In the genomic region with DNA sequence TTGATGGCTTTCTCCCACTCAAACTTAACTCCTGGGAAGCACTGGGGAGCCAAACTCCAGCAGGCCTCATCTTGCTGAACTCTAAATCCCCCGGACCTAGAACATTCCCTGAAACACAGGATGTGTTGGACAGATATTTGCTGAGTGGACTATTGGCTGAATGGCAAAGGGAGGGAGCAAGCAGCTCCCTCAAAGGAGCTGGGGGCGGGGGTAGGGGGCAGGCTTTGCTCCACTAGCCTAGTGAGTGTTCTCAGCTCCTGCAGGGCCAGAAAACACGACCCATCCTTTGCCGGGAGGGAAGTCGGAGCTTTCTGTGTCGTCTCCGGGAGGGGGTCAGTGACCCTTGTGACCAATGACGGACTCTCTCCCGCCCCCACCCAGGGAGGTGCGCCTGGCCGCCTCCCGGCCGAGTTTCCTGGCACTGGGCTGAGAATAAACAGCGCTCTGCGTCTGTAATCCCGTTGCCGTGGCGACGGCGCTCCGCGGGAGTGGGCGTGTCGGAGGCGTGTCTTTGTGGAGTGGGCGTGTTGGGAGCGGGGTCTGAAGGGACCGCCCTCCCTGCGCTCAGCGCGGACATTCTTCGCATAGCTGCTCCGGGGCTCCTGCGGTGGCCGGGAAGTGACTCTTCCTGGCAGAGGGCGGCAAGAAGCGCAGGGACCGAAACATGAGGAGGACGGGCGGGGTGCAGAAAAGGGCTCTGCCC, we compare ENCODE assay signal across 8 mouse cellular contexts. TPM values are rescaled to one million over a fixed set of nuclear protein-coding genes. Genes with fewer than 3 reads are reported as not detected.
DNase-seq lines count a peak whose midpoint lies in the region; ATAC-seq lines count a peak whose summit lies in the region.

No protein-coding gene starts in this region.

- H3K4me1 ChIP-seq in hindbrain, embryonic 13.5 days (replicated peaks), result peaks cover 68% of the 10 kb centered on the region

- H3K27ac ChIP-seq in hindbrain, embryonic 13.5 days, result peak overlapping the region; percentile 71

- peak overlapping the region; percentile 38 for H3K4me3 ChIP-seq in hindbrain, embryonic 13.5 days

- peaks cover 57% of the 10 kb centered on the region for H3K27me3 ChIP-seq in hindbrain, embryonic 13.5 days

- peak; percentile 100 for DNase-seq in Muller cell, postnatal 12 days (ENCODE audit: inconsistent ontology term)
- DNase-seq in cerebellum, adult 9-11 months, result peak; percentile 89
- DNase-seq in frontal cortex, postnatal 10 days (ENCODE audit: low spot score in 2 of 2), result peak; percentile 93 to 96
- DNase-seq in layer of hippocampus, postnatal 25 days (ENCODE audit: extremely low spot score in 1 of 2, low spot score in 1 of 2), result peak; percentile 91 to 94
- peak; percentile 99 for DNase-seq in lung, postnatal 25 days (ENCODE audit: low spot score)
- peak; percentile 97 for DNase-seq in retina, embryonic 14.5 days (ENCODE audit: low spot score)
- peak; percentile 99 for DNase-seq in thymus, postnatal 4 days

- WGBS in hindbrain, embryonic 13.5 days, result under 1% methylated on average over 39 of the region's 40 CpGs

- peak overlapping the region; percentile 62 for H3K9ac ChIP-seq in hindbrain, embryonic 13.5 days

- peak; percentile 90 for ATAC-seq in hindbrain, embryonic 13.5 days (ENCODE audit: low FRiP score)

- H3K9me3 ChIP-seq in hindbrain, embryonic 13.5 days, result no peaks in the 10 kb centered on the region

- H3K36me3 ChIP-seq in hindbrain, embryonic 13.5 days, result no peaks in the 10 kb centered on the region

- peak overlapping the region; percentile 69 for H3K4me2 ChIP-seq in hindbrain, embryonic 13.5 days

RNA-seq across cellular contexts. Expression of a gene that starts 6.6 kb away (rescaled TPM):
- 8.3 and 8.8 TPM in 2 replicates for polyA plus RNA-seq in hindbrain, embryonic 13.5 days (2015; fragmentation: Nextera tagmentation; extraction: Ambion mirVana)
- total RNA-seq in layer of hippocampus, postnatal 25 days (2021), result 1 to 10 TPM; 1.3 to 1.8 TPM

RNA-seq across cellular contexts. Expression of a gene that starts 22.9 kb away (rescaled TPM):
- 47.4 and 47.6 TPM in 2 replicates for polyA plus RNA-seq in hindbrain, embryonic 13.5 days (2015; fragmentation: Nextera tagmentation; extraction: Ambion mirVana)
- 10 to 100 TPM; 74.2 to 75.9 TPM for total RNA-seq in layer of hippocampus, postnatal 25 days (2021)

Comparison
In these comparisons a context has a peak if more than half of its experiments do, and no peak if none do; other contexts are left out.
1. Peak in every context shown above with its lines: DNase-seq, ATAC-seq, H3K4me3 ChIP-seq and H3K27ac ChIP-seq.